Mouse (Mus musculus) adrenal gland, postnatal 10 days (tissue): ENCODE measurements around the gene Celf5. TPM values are rescaled to one million over a fixed set of nuclear protein-coding genes. Genes with fewer than 3 reads are reported as not detected.
"Not testable (repeated sequence)": the region's sequence is repeated elsewhere in the genome, so short reads cannot be mapped to it uniquely, and the experiment has no call there.

ENCODE experiments used
- DNase-seq: peaks from one replicate; pipeline ENCODE4 v3.0.0; 2021; ENCODE audit warnings: mixed read lengths
- total RNA-seq, 2 experiments: library from RNA; stranded (reverse); gene quantifications; 2 replicates each; pipeline ENCODE4 v1.2.3; 2021

The Celf5 gene
- total RNA-seq, 2 experiments from 2014 or later = 0.84 to 2.2 TPM

DNA sequence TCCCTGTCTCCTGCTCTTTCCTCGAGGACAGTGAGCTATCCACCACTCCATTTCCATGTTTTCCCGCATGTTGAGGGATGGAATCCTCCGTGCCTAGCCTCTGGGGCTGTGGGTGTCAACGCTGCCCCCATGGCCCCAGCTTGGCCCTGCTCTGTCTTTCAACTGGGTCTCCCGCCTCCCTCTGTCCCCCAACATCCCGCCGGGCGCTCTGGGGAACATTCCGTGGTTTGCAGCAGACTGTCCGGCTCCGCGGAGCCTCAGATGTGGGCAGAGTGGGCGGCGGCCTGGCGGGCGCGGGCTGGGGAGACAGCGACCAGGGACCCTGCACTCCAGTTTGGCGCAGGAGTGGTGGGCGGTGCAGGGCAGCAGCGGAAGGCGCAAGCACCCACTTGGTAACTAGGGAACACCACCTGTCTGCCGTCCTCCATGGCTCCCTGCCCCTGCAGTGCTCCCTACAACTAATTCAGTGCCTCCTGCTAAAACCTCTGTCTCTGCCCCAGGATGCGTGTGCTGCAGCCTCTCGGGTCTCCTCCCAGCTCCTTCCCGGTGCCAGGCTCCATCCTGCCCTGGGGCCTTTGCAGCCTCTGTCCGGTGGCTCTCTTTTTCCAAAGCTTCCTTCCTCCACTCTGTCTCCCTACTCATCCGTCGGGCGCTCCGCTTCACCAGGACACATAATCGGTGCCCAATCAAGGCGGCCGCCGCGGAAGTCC, 30.1 kb downstream of the Celf5 start:
- no peak for DNase-seq

DNA sequence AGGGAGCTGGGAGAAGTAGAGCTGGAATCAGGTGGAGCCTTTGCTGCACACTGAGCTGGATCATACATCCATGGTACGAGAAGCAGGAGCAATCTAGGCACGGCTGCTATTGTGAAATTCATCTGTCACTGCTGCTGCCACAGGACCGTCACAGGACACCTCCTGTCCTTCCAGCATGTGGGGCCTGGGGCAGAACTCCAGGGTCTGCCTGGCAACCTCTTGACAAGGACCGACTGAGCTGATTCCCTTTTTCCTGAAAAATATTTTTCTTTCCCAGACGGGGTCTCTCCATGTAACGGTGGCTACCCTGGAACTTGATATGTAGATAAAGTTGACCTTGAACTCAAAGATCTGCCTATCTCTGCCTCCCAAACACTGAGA, 31.2 kb downstream of the Celf5 start:
- no peak for DNase-seq

DNA sequence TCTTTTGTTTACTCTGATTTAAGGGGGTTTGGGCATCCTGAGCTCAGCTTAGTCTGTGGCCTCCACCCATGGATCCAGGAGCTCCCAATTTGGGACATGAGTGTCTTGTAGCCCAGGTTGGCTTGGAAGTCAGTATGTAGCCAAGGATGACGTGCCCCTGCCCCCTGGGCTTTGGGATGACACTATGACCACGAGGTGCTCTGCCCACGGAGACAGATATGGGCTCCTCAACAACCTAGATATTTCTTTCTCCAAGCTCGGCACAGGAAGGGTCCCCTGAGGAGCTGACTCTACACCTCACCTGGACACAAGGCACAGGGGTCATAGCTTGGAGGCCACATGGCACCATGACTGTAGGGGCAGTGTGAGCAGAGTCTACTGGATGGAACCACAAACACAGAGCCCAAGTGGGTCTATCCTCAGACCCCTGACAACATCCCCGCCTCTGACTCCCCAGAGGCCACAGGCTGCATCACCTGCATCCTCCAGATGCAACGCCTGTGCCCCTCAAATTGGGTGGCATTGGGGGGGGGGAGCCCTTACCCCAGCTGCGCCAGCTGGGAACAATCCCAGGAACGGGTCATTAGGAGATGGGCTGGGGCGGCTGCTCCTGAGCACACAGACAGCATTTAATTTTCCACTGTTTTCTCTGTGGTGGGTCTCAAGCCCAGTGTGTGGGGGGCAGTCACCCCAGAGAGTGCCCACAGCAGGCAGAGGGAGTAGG, 31.7 kb downstream of the Celf5 start:
- DNase-seq = no peak

DNA sequence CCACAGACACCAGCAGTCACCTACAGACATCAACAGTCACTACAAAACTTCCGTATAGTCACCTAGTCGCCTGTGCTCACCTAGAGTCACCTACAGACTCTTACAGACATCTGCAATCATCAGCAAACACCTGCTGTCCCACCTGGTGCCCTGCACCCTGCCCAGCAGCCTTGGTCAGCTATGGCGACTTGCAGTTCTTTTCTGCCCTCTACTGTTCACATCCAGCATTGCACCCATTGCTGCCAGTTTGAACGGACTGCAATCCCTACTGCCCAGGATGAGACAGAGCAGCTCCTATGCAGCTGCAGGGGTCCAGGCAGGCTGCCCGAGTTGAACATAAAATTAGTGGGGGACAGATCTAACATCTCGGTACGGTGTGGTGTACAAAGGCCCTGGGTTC, 32.4 kb downstream of the Celf5 start:
- DNase-seq = peak; percentile 90

DNA sequence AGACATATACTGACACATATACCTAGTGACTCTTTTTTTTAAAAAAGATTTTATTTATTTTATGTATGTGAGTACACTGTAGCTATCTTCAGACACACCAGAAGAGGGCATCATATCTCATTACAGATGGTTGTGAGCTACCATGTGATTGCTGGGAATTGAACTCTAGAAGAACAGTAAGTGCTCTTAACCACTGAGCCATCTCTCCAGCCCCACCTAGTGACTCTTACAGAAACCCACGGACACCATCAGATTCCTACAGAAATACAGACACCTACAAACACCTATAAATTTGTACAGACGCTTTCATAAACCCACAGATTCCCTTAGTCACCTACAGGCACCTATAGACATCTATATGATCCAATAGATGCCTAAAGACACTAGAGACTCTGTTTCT, 37.0 kb downstream of the Celf5 start:
- DNase-seq = not testable (repeated sequence)

DNA sequence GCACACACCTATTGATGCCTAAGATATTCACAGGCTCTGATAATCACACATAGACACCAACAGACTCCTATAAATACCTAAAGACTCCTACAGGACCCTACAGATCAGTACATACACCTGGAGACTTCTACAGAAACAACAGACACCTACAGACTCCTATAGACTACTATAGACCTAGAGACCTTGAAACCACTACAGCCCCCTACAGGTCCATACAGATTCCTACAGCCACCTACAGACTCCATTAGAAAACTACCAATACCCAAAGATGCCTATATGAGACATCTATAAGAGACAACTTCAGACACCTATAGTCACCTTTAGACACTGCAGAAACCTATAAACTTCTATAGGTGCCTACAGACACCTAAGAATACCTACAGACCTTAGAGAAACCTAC, 41.5 kb downstream of the Celf5 start:
- no peak for DNase-seq

DNA sequence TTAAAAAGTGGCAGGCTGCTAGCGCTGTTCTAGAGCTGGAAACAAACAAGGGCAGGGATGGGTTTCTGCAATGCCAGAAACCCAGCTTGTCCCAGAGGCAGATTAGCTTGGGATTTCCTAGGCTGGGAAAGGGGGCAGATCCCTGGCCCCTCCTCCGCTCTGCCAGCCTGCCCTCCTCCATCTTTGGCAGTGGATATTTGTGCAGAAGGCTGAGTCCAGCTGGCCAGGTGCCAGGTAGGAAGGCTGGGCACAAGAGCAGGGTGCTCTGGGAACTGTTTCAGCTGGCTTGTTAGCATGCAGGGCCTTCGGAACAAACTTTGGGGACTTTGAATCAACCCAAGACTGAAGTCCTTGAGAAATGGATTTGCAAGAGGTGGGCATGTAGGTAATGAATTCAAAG, 47.1 kb downstream of the Celf5 start:
- peak; percentile 90 for DNase-seq

DNA sequence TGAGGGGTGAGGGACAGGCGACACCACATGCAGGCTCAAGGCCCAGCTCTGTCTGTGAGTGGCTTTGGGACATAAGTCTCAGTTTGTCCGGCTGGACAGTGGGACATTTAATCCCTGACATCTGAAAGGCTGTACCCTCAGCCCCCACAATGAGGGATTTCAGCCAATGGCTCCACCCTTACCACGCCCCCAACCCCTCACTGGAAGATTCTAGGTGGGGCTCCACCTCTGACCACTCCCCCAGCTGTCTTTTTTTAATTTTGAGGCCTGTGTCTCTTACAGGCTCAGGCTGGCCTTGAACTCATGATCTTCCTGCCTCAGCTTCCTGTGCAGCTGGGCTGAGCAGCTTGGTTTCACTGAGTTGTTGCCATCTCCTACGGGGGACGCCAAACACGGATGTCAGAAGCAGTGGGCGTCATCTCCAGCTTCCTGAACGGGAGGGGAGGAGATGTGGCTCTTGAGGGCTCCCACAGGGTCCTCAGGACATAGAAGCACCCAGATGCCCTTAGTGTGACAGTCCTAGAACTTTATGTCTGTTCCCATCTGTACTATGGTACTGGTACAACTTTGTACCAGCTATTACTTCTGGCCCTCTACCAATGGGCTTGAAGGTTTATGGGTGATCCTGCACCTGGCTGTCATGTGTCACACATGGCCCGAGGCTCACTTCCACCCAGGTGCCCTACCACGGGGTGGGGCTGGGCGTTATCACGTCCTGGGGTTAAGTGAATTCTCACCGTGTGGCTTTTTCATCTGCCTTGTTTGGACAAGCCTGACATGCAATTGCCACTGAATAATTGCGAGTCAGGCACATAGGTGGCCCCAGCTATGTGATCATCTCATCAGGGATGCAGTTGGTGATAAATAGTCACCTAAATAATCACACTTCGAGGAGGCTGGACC, 47.9 kb downstream of the Celf5 start:
- DNase-seq = peak; percentile 21

DNA sequence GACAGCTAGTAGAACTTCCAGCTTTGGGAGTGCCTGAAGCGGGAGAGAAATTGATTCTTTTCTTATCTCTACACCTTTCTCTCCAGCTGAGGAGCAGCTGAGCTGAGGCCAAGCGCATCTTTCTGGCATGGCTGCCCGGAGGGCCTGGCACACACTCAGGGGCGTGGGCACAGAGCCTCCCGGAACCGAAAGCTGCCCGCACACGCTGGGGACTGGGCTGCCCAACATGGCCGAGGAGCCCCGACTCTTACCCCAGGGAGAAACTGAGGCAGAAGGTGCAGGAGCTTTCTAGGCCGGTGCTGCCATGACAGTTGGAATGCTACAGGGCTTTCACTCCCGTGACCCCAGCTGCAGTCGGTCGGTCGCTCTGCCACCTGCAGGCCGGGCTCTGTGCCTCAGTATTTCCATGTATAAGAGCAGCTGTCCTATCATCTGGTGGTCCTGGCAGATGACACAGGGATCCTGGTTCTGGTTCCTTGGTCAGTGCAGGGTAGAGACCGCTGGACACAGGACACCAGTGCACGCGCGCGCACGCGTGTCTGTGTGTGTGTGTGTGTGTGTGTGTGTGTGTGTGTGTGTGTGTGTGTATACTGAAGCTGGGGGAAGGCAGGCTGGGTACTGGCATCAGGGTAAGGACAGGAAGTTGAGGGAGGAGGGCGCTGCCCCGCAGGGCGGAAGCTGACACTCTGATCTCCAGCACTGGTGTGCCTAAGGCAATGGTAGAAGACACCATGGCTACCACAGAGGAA, 48.8 kb downstream of the Celf5 start:
- peak; percentile 38 for DNase-seq

DNA sequence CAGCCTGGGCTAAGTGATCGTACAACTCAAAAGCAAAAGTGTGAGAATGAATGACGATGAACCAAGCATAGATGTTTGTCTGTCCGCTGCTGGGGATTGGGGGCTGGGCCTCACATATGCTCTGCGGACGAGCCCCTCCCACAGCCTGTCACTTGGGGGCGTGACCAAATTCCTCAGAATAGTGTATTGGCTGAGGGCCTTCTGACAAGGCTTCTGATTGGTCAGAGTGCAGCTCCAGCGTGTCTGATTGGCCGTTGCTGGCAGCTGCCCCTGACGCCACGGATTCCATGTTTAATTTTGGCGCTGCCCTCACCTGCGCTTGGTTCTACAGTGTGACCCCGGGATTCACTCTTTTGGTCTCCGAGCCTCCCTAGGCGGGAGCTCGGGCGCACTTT, 49.6 kb downstream of the Celf5 start:
- DNase-seq = peak; percentile 93

DNA sequence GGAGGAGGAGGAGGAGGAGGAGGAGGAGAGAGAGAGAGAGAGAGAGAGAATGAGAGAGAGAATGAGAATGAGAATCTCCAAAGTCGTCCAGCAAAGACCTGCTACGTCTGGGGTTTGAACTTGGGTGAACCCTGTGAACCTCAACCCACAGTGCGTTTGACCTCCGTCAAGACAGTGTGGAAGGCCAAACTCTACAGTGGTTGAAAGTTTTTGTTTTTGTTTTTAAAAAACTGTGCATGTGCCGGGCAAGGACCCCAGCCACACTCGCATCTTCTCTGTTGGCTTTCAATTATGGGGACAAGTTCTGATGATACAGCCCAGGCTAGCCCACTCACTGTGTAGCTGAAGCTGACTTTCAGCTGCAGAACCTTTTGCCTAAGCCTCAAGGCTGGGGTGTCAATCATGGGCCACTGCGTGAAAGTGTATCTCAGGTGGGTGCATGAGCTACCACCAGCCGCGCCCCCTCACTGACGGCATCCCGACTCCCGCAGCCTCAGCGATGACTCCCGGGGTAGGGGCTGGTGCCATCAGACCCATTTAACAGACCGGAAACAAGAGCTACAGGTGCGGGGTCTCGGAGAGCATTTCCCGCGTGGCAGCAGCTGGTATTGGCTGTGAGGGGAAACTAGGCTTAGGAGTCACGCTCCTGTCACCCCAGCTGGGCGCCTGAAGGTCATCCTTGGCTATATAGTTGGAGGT, 50.2 kb downstream of the Celf5 start:
- DNase-seq = no peak

DNA sequence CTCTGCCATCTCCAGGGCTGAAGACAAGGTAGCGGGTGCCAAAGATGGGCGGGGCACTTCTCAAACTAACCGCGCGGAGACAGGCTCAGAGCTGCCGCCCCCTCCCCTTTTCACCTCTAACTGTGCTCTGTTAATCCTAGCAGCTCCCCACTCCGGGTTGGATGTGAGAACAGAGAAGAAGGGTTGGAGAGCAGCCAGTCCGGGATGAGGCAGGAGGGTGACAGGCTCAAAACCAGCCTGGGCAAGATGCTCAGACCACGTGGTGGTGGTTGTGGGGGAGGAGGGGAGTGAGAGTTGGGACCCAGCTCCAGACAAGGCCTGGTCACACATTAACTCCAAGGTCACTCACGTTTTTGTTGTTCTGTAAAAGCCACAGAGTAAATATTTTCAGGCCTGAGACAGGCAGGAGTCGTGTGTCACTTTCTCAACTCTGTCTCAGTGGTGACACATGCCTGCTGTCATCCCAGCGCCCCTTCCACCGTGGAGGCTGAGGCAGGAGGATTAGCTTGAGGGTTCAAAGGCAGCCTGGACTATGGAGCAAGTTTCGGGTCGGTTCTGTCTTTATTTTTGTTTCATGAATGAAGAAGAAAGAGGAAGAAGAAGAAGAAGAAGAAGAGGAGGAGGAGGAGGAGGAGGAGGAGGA, 50.9 kb downstream of the Celf5 start:
- DNase-seq = peak; percentile 42

DNA sequence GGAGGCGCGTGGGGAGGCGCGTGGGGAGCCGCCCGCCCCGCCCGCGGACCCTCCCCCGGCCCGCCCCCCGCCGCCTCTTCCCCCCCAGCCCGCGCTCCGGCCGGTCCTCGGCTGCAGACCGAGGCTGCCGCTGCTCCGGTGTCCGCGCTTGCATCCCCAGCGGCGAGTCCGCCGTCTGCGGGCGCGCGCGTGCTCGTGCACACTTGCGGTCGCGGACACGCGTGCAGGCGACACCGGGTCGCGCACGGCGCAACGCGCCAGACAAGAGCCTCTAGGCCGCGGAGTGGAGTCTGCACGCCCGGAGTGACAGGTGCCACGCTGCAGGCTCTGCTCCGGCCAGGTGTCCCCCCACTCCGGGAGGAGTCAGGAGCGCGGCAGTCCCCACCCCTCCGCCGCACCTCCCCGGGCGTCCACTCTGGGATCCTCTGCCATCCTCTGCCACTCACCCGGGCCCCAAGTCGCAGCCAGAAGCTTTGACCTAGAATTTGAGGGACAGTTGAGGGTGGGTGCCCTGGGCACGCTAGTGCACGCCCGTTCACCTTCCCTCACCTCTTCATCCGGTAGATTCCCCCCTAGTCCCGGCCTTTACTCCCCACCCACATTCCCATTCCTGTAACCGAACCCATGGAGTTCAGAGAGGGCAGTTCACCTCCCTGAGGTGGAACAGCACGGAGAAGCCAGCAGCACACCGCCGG, 51.5 kb downstream of the Celf5 start:
- peak; percentile 70 for DNase-seq

DNA sequence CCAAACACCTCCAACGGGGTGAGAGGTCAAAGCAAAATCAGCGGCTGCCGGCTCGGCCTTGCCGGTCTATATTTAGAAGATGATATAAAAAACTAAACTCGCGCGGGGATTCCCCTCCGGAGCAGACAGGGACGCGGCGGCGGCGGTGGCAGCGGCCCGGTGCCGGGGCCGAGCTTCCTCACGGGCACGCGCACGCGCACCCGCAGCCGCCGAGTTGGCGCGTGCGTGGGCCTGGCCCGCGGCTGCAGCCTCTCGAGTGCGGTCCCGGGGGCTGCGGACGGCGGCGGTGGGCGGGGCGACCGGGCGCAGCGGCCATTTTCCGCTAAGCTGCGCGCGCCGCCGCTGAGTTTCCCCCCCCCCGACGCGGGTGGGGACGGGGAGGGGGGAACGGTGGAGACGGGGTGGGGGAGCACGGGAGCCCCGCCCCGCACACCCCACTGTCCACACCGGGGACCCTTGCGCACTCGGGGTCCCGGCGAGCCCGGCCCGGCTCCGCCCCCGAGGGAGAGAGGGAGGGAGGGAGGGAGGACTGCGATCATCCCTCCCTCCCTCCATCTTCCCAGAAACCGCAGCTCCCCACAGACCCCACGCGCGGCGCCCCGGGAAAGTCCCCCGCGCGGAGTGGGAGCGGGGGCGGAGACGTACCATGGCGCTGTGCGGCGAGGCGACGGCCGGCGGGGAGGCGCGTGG, 52.2 kb downstream of the Celf5 start:
- DNase-seq = peak; percentile 87

DNA sequence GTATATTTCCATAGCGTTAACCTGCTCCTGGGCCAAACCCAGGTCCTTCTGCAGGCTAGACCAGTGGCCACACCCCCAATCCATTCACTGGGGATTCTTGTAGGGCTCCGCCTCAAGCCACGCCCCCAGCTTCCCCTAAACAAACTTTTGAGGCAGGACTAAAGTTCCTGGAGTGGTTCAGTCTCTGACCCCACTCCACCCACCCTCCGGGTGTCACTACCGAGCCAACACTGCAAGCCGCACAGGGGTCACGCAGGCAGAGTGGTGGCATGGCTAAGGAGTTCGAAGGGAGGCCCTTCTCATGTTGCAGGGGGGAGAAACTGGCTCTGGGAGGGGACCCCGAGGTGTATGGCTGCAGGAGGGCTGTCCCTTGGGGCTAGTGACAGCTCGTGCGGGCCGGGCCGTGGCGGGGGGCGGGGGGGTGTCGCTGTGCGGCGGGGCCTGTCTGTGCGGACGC, 52.9 kb downstream of the Celf5 start:
- peak; percentile 91 for DNase-seq

DNA sequence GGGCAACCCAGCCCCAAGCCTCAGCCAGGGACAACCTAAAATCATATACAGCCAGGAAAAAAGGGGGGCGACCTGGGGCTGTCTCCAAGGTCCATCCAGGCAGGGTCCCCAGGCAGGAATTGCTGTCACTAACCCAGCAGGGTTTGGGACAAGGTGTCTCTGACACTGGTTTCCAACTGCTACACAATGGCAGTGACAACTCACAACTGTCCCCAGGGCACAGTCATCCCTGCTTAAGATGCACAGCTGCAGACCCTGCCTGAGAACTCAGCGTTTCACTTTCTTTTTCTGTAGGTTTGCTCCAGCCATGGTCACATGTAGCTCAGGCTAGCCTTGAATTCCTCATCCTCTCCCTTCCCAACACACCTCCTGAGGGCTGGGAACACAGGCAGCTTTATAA, 53.4 kb downstream of the Celf5 start:
- DNase-seq = no peak

DNA sequence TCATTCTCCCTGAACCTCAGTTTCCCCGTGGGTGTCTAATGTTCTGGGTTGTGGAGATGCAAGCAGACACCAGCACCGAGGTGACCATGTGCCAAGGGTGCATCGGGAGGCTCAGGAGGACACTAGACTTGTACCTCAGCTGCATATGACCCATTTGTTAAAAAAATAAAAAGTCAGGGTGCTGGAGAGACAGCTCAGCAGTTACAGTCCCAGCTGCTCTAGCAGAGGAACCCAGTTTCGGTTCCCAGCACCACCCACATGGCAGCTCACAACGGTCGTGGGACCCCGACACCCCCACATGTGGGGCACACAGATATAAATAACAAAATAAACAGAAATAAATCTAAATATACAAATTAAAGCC, 54.0 kb downstream of the Celf5 start:
- DNase-seq = no peak

DNA sequence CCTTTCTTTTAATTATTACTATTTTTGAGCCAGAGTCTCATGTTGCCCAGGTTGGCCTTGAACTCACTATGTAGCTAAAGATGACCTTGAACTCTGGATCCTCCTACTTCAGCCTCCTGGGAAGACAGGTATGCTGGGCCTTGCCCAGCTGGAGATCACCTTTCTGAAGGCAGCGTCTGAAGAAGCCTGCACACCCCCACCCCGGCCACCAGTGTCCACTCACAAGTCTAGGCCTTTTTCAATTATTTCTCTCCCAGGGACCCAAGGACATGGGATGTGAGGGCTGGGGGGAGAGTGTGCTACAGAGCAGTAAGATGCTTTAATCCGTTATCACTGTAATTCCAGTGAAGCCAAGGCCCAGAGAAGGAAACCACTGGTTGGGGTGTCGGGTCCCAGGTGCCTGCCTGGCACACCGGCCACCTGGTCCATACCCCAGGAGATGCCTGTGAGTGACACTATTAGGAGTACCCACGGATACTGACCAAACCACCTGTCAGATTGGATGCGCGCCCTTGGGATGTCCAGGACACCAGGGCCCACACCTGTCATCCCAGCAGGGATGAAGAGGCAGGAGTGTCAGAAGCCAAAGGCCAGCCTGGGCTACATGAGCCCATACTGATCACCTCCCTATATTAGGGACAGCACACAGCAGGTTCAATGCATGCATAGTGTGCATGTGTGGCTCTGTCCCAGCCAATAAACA, 54.6 kb downstream of the Celf5 start:
- DNase-seq = no peak

DNA sequence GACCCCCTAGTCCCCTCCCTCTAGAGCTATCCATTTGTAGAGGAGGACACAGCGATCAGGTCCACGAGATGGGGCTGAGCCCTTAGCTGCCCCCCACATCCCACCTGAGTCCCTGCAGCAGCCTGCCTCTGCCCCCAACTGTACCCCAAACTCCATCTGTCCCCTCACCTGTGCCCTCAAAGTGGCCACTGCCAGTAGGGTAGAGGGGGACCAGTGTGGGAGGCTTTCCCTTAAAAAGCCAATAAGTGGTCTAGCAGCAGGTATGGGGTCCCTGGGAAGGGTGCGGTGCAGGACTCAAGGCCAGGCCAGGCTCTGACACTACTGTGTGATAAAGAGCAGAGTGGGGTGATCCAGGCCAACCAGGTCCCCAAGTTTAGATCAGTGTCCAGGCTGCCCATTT, 55.2 kb downstream of the Celf5 start:
- DNase-seq = no peak
